Mouse (Mus musculus): ENCODE measurements around the gene Mrps18b. TPM values are rescaled to one million over a fixed set of nuclear protein-coding genes. Genes with fewer than 3 reads are reported as not detected.
"Not testable (repeated sequence)": the region's sequence is repeated elsewhere in the genome, so short reads cannot be mapped to it uniquely, and the experiment has no call there.

Mrps18b gene
- not detected in 2 replicates for polyA plus RNA-seq (2012; ENCODE audit: insufficient read depth, insufficient read length, low replicate concordance, missing spikeins)

DNA sequence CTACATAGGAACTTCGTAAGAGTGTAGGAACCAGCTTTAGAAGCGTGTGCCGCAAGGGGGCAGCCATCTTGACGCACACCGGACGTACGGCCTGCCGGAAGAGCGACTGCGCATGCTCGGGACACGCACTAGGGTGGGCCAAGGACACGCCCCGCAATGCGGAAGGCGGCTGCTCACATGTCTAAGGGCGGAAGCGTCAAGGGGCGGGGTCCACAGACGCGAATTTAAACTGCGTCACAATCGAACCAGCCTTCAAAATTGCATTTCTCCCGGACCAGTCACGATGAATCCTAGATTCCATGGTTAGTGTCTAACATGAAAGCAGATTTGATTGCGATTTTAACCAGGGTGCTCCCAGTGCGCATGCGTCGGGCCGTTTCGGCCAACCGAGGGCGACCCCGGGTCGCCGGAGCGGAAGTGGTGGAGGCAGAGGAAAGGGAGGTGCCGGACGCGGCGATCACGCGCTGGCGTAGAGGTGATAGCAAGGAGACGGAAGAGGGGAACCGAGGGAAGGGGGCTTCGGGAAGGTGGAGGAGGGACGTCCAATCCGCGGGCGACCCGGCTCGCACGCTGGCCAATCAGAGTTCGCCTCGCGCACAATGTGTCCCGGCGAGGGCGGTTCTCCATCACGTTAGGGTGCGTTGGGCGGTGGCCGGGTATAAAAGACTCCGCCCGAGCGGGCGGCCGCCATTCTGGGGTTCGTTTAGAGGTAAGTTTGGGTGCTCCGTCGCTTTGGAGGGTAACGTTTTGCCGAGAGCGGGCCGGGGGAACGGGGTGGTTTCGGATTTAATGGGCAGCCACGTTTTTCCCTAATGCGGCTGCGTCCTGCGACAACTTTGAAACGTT is at the start of gene Mrps18b, which contains the start of gene Ppp1r10:
Gene Mrps18b (minus strand): TSS at position 93 of the 846 bp plus-strand sequence.
Gene Ppp1r10 (plus strand): TSS at position 138 of the 846 bp plus-strand sequence.
- Histone ChIP-seq H3K4me1 (ENCODE audit: control insufficient read depth, insufficient read depth, low read length) (peaks cover 7% of the 10 kb centered on the region), H3K4me3 (ENCODE audit: insufficient read depth, low read depth, low read length) (peak within 1 kb of the TSS; percentile 78), H3K27ac (ENCODE audit: insufficient read depth, low read depth, low read length) (peak within 1 kb of the TSS; percentile 100)
- peak; percentile 100 for TF ChIP-seq POLR2A (IDR thresholded peaks at IDR 0.05; ENCODE audit: insufficient read depth, low read depth, low read length)
- TF ChIP-seq CTCF (IDR thresholded peaks at IDR 0.05; ENCODE audit: insufficient read depth, low read depth, low read length) = no peak; the same call in 1 of the 2 replicates
- WGBS = under 1% methylated on average over 83 of the region's 83 CpGs

DNA sequence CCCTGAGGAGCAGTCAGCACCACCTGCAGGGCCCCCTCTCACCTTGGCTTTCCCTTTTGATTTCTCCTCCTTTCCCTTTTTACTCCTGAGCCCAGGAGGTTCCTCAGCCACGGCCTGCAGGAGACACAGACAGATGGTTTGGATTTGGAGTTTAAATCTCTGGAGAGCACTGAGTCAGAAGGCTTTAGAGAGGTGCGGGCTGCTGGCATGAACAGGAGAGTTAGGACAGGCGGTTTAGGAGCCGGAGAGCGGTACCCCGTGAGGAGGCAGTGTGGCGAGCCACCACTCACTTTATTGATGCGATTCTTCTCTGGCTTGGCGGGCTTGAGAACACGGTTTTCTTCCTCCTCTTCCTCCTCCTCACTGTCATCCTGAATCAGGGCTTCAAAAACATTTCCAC is 47.1 kb upstream of the Mrps18b start:
- 78% methylated on average over 10 of the region's 10 CpGs for WGBS
- no peak for TF ChIP-seq POLR2A (IDR thresholded peaks at IDR 0.05; ENCODE audit: insufficient read depth, low read depth, low read length)
- no peak for TF ChIP-seq CTCF (IDR thresholded peaks at IDR 0.05; ENCODE audit: insufficient read depth, low read depth, low read length)
- Histone ChIP-seq H3K4me3 (ENCODE audit: insufficient read depth, low read depth, low read length) (no peak overlapping the region), H3K27ac (ENCODE audit: insufficient read depth, low read depth, low read length) (no peak overlapping the region), H3K4me1 (ENCODE audit: control insufficient read depth, insufficient read depth, low read length) (peaks cover 25% of the 10 kb centered on the region)

DNA sequence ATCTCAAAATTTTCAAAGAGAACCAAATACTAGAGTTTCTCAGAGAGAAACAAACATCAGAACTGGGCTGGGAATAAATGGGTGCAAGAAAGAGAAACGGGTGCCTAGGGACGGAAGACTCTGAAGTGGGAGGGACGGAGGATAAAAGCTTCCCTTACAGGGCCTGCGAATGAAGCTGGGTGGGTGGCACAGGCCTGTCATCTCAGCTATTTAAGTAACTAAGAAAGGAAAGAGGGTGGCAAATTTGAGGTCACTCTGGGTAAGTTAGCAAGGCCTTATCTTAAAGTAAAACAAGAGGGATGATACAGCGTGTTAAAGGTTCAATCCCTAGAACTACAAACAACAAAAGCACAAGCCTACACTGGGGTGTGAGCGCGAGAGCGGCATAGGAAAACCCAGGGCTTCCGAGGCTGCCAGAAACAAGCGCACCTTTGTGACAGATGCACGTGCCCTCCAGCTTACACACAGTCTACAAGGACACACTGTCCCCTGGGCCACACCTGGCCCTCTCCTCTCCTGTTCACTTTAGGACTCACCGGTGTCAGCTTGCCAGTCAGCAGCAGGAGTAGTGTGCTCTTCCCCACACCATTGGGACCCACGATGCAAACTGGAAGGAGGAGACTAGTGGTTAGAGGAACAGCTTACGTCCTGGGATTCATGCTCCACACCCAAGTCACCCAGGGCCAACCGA is 42.5 kb upstream of the Mrps18b start:
- TF ChIP-seq POLR2A (IDR thresholded peaks at IDR 0.05; ENCODE audit: insufficient read depth, low read depth, low read length) (no peak), CTCF (IDR thresholded peaks at IDR 0.05; ENCODE audit: insufficient read depth, low read depth, low read length) (no peak)
- H3K4me1 ChIP-seq (ENCODE audit: control insufficient read depth, insufficient read depth, low read length) = peaks cover 35% of the 10 kb centered on the region
- 50% methylated on average over 15 of the region's 15 CpGs for WGBS
- no peak overlapping the region for H3K4me3 ChIP-seq (ENCODE audit: insufficient read depth, low read depth, low read length)
- H3K27ac ChIP-seq (ENCODE audit: insufficient read depth, low read depth, low read length) = peak overlapping the region; percentile 81

DNA sequence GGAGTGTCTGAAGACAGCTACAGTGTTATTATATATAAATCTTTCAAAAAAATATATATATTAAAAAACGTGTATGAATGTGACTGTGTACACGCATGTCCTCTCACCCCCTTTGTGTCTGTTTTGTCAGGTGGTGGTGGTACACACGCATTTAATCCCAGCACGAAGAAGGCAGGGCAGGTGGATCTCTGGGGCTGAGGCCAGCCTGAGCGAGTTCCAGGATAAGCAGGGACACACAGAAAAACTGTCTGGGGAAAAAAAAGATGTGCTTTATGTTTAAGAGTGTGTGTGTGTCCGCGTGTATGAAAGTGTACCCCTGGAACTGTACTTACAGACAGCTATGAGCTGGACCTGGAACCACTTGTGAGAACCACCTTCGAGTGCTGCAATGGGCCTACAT is 38.5 kb upstream of the Mrps18b start:
- Histone ChIP-seq H3K4me1 (ENCODE audit: control insufficient read depth, insufficient read depth, low read length) (peaks cover 23% of the 10 kb centered on the region), H3K27ac (ENCODE audit: insufficient read depth, low read depth, low read length) (no peak overlapping the region), H3K4me3 (ENCODE audit: insufficient read depth, low read depth, low read length) (no peak overlapping the region)
- WGBS = 81% methylated on average over 8 of the region's 8 CpGs
- TF ChIP-seq POLR2A (IDR thresholded peaks at IDR 0.05; ENCODE audit: insufficient read depth, low read depth, low read length) = no peak
- no peak for TF ChIP-seq CTCF (IDR thresholded peaks at IDR 0.05; ENCODE audit: insufficient read depth, low read depth, low read length)

DNA sequence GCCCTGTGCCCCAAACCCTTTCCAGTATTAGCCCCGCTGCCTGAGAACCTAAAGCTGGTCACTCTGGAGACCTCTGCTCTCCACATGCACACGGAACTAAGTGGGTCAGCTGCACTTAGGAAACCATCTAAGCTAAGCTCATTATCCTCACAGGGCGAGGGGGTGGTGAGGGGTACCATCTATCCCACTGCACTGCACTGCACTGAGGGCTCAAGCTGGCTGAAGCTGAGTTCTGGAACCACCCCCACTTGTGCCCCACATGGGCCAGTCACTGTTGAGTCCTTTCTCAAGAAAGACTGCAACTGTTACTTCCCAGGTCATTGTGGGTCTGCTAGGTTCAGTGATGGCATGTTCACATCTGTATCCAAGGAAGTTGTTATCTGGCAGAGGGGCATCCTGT is 36.4 kb upstream of the Mrps18b start:
- not testable (repeated sequence) for H3K27ac ChIP-seq (ENCODE audit: insufficient read depth, low read depth, low read length); H3K4me3 ChIP-seq (ENCODE audit: insufficient read depth, low read depth, low read length); H3K4me1 ChIP-seq (ENCODE audit: control insufficient read depth, insufficient read depth, low read length)
- WGBS = 89% methylated on average over 3 of the region's 3 CpGs

DNA sequence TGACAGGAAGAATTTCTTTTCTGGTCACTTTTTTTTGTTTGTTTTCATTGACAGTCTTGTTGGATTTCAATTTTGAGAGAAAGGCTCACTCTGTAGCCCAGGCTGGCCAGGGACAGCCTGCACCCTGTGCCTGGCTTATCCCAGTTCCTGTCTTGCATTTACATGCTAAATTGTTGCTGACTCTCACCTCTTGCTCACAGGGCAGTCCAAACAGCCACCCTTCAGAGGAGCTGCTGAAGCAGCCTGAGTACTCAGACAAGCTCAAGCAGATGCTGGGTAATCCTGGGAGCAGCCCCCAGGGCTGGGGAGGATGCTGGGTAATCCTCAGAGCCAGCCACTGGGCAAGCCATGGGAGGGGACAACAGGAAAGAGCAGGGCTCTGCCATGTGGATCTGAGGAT is 34.8 kb upstream of the Mrps18b start:
- not testable (repeated sequence) for H3K27ac ChIP-seq (ENCODE audit: insufficient read depth, low read depth, low read length); H3K4me3 ChIP-seq (ENCODE audit: insufficient read depth, low read depth, low read length)

DNA sequence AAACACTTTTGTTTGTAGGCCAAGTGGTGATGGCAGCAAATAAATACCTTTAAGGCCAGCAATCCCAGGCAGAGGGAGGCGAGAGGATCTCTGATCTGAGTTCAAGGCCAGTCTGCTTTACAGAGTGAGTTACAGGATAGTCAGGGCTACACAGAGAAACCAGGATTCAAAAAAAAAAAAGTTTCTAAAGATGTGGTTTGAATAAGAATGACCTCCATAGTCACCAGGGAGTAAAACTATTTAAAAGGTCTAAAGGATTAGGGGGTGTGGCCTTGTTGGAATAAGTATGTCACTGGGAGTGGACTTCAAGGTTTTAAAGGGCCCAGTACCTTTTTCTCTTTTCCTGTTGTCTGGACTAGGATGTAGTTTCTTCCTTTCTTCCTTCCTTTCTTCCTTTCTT is 23.8 kb upstream of the Mrps18b start:
- H3K4me3 ChIP-seq (ENCODE audit: insufficient read depth, low read depth, low read length) = no peak overlapping the region
- 63% methylated on average over 1 of the region's 1 CpGs for WGBS
- TF ChIP-seq POLR2A (IDR thresholded peaks at IDR 0.05; ENCODE audit: insufficient read depth, low read depth, low read length) = no peak
- no peak for TF ChIP-seq CTCF (IDR thresholded peaks at IDR 0.05; ENCODE audit: insufficient read depth, low read depth, low read length)
- no peaks in the 10 kb centered on the region for H3K4me1 ChIP-seq (ENCODE audit: control insufficient read depth, insufficient read depth, low read length)
- no peak overlapping the region for H3K27ac ChIP-seq (ENCODE audit: insufficient read depth, low read depth, low read length)

More for the DNA sequence above, 34.8 kb upstream of the Mrps18b start:
- not testable (repeated sequence) for H3K4me1 ChIP-seq (ENCODE audit: control insufficient read depth, insufficient read depth, low read length)

DNA sequence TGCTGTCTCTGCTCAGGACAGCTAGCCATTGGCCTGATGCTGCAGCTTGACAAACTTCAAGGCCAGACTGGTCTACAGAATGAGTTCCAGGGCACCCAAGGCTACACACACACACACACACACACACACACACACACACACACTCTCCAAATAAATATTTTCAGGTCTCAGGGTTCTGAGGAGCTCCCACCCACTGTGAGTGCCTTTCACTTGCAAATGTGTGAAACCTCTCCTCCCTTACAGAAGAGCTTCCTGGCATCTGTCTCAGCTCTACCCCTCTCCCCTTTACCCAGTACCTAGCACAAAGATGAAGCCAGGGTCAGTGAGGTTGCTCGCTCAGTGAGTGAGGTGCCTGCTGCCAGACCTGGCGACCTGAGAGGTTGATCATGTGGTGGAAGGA is 22.9 kb upstream of the Mrps18b start:
- TF ChIP-seq POLR2A (IDR thresholded peaks at IDR 0.05; ENCODE audit: insufficient read depth, low read depth, low read length) (no peak), CTCF (IDR thresholded peaks at IDR 0.05; ENCODE audit: insufficient read depth, low read depth, low read length) (no peak)
- Histone ChIP-seq H3K27ac (ENCODE audit: insufficient read depth, low read depth, low read length) (no peak overlapping the region), H3K4me3 (ENCODE audit: insufficient read depth, low read depth, low read length) (no peak overlapping the region), H3K4me1 (ENCODE audit: control insufficient read depth, insufficient read depth, low read length) (no peaks in the 10 kb centered on the region)
- WGBS = 55% methylated on average over 2 of the region's 2 CpGs

DNA sequence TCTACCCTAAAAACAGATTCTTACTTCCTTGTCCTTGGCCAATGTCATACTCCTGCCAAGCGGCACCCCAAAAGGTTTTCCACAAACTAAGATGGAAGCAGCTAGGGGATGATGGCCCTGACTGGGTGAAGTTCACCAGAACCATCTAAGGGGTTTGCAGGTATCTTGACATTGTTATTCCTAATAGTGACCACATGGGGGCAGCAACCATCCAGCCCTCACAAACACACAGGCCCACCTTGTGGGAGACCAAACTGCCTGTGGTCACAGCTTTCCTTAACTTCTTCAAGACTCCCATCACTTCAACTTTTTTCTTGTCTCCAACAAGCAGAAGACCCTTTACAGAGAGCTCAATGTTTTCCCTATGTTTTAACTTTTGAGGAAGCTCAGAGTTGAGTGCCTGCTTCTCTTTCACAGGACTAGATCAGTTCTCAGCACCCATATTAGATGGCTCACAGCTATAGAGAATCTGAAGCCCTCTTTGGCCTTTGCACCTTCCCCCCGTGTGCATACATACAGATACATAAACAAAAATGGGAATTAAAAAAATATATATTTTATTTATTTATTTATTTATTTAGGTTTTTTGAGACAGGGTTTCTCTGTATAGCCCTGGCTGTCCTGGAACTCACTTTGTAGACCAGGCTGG is 21.6 kb upstream of the Mrps18b start:
- Histone ChIP-seq H3K4me1 (ENCODE audit: control insufficient read depth, insufficient read depth, low read length) (no peaks in the 10 kb centered on the region), H3K4me3 (ENCODE audit: insufficient read depth, low read depth, low read length) (no peak overlapping the region), H3K27ac (ENCODE audit: insufficient read depth, low read depth, low read length) (no peak overlapping the region)
- TF ChIP-seq POLR2A (IDR thresholded peaks at IDR 0.05; ENCODE audit: insufficient read depth, low read depth, low read length) (no peak), CTCF (IDR thresholded peaks at IDR 0.05; ENCODE audit: insufficient read depth, low read depth, low read length) (peak; percentile 50)
- WGBS = 49% methylated on average over 2 of the region's 2 CpGs

DNA sequence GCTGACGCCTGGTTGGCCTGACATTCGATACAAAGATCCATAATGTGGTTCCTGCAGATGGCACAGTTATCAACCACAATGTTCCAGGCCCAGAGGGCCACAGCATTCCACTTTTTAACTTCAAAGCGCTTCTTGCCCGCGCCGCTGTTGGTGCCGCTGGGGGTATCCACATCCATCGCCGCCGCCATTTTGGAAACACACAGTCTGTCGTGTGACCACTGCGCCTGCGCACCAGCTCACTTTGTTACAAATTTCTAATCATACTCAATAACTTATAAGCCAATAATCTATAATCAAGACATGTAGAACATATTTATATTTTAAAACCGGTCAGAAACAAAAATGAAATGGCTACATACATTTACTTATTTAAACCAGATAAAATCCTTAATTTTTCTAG is 19.6 kb upstream of the Mrps18b start:
- H3K4me3 ChIP-seq (ENCODE audit: insufficient read depth, low read depth, low read length); H3K27ac ChIP-seq (ENCODE audit: insufficient read depth, low read depth, low read length); H3K4me1 ChIP-seq (ENCODE audit: control insufficient read depth, insufficient read depth, low read length): not testable (repeated sequence)
- WGBS = 92% methylated on average over 14 of the region's 14 CpGs
